Mouse (Mus musculus) megakaryocyte, adult 5-6 weeks (primary cell): ENCODE data around the gene Gas1. TPM values are rescaled to one million over a fixed set of nuclear protein-coding genes. Genes with fewer than 3 reads are reported as not detected.

Experiments used
- ATAC-seq: 2 replicates; pipeline ENCODE4 v1.8.0; 2016; ENCODE audit warnings: mild to moderate bottlenecking, inconsistent platforms; ENCODE audit not compliant: poor library complexity, severe bottlenecking
- total RNA-seq, 2 experiments: library from RNA; stranded (forward) in 1 of 2; stranded (reverse) in 1 of 2; fragments of 153-499, 151-499 nt in 1 of 2; fragments of 221-1000, 200-1000 nt in 1 of 2; gene quantifications; 2 replicates each; pipeline versions ENCODE4 v1.2.3 to v1.2.4; 2015 to 2017

Gene Gas1
- total RNA-seq, 2 experiments from 2014 or later = 0.27 TPM; not detected in 1

GRCm38 (mm10) chr13:60173591-60174524, 3.3 kb downstream of the Gas1 start:
- no peak for ATAC-seq

DNA sequence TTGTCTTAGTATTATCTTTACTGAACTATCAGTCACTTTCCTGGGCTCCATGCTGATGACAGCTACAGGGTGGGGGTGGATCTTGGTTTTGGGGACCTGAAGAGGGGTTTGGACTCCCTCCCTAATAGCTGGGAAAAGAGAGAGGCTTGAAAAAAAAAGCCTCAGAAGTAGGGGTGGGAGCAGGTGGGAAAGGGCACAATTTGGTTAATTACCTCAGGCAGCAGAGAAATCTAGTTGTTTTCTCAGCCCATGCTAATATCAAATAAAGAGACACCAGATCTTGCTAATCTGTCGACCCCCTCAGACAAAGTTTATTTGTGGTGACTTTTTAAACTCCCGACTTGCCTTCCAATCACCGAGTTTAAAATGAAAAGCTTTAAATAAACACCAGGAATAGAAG, 4.0 kb downstream of the Gas1 start:
- ATAC-seq = no peak

GRCm38 (mm10) chr13:60172366-60173017, 4.7 kb downstream of the Gas1 start:
- ATAC-seq = no peak

GRCm38 (mm10) chr13:60171781-60172180, 5.4 kb downstream of the Gas1 start:
- ATAC-seq = no peak

DNA sequence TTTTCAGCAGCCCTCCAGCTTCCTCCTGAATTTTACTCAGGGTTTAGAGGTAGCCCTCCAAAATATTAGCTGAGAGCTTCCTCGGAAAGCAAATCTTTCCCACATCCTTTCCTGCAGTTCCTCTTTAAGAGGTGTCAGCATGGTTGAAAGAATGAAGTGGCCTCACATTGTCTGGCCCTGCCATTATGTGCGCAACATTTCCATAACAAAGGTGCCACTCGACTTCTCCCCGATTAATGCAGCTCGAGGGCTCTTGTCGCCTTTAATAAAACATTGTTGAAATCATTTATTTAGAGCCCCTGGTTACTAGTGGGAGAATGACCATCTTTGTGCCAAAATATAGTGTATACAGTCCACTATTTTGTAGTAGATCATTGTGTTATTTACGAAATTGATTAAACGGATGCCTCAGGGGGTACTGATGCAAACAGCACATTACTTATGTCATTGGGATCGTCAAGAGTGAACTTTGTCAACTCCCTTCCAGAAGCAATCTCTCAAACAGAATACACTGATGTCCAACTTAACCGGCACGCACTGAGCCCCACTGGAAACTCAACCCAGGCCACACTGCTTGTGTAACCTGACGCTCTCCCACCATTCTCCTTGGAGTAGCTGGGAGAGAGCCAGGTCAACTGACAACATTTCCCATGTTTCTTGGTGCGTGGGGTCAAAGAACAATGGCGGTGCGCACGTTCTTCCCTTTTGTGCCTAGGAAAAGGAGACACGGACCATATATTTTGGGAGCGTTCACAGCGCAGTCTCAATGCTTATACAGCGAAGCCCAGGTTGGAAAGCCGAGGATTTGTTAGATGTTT, 6.1 kb downstream of the Gas1 start:
- no peak for ATAC-seq

- no peak for ATAC-seq
Measured at GRCm38 (mm10) chr13:60169026-60169425, 8.1 kb downstream of the Gas1 start.

GRCm38 (mm10) chr13:60156294-60157126, 20.7 kb downstream of the Gas1 start:
- ATAC-seq = no peak

DNA sequence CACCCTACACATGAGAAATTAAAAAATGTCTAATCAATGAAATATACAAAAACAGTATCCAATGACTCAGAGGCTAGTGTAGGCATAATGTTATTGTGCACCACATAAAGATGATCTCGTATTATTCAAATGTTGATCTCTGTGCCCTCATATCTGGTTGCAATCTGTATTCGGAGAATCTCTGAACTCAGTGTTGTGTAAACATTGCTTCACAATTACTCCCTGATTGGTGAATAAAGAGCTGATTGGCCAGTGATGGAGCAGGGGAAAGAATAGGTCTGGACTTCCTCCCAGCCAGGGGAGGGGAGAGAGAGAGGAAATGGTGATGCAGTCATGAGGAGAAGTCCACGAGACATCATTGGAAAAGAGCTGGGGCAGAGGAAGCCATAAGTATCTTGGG, 23.0 kb downstream of the Gas1 start:
- no peak for ATAC-seq

- ATAC-seq = no peak
Measured at GRCm38 (mm10) chr13:60148235-60148634, 28.9 kb downstream of the Gas1 start.

- no peak for ATAC-seq
Measured at GRCm38 (mm10) chr13:60147857-60148181, 29.3 kb downstream of the Gas1 start.

DNA sequence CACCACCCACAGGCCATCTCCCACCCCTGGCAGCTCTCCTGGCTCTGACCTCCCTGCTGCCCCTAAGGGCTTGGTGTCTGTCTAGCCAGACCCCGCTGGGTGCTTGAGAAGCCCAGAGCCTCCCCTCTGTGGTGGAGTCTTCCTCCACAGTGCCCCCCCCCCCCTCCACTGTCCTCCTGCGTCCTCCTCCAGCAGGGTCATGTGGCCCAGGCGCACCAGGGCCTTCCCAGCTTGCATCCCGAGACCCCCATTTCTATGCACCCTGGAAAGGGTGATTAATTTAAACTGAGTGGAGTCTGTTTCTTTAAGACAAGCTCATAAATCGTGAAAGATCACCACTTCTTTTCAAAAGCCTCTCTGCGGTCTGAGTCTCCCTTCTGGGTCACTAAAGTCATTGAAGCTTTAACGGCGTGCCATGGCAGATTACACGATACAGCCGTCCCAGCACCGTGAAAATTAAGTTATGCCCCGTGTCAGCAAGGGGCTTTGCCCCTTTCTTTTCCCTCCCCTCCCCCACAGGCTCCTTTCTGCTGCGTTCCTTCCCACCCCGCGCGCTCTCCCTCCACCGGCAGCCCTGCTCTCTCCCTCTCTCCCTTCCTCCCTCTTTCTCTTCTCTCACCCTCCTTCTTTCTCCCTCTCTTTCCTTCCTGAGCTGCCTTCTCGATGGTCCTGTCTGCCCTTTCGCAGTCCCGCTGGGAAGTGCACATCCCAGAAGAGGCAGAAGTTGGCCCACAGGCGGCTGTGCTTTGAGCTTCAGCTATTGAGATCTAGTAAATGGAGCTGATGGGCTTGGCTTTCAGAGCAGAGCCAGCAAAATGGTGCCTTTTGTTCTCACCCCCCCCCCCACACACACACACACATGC, 29.9 kb downstream of the Gas1 start:
- no peak for ATAC-seq

- no peak for ATAC-seq
Measured at GRCm38 (mm10) chr13:60146231-60146630, 30.9 kb downstream of the Gas1 start.

GRCm38 (mm10) chr13:60136962-60137361, 40.2 kb downstream of the Gas1 start:
- ATAC-seq = no peak

- ATAC-seq = no peak
Measured at GRCm38 (mm10) chr13:60134439-60134799, 42.7 kb downstream of the Gas1 start.

- no peak for ATAC-seq
Measured at GRCm38 (mm10) chr13:60133716-60134438, 43.3 kb downstream of the Gas1 start.

DNA sequence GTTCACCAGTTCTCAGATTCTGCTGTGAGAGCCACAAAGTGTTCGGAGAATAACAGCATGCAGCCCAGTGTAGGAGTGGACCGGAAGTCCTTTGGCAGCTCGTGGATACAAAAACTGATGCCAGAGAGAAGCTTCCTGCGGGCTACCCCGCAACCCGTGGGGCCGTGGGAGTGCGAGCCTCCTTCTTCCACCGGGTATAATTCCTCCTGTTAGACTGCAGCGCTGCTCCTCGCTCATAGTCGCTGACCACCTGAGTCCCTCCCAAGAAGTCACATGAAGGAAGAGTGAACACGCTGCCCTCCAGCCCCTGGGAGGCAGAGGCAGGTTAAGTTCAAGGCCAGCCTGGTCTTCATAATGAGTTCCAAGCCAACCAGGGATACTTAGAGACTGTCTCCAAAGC, 45.4 kb downstream of the Gas1 start:
- no peak for ATAC-seq

DNA sequence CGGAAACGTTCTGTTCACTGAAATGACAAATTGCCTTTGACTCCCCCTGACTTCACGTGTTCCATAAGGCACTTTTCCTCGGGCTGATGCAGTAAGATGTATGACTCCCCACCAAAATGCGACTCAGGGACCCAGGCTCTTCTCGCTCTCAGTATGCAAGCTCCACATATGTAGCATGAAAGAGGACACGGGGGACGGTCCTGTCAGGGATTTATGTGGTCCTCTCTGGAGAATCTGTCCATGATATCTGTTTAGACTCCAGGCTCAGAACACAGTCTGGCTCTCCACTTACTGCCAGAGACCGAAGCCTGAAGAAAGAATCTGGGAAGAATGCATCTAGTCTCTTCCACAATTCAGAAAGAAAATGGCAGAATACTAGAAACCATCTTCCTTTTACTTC, 47.6 kb downstream of the Gas1 start:
- no peak for ATAC-seq

DNA sequence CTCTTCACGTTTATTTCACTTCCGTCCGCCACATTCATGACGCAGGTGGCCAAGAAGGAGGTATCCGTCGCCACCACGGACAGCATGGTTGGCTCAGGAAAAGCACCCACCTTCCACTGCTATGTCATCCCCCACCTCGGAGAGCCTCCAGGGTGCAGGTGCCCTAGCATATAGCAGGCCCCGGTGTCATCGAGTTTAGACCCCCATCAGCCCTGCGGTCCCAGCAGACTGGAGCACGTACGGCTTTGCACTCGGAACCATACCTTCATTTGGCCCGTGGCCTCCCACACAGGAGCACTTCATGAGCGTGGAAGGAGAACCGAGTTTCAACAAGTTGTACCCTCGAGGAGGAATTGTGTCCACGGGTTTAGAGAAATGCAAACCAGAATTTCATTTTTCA, 50.8 kb downstream of the Gas1 start:
- no peak for ATAC-seq
